Mouse (Mus musculus): Measurements from ENCODE around the gene Olfr957. TPM values are rescaled to one million over a fixed set of nuclear protein-coding genes. Genes with fewer than 3 reads are reported as not detected.

Gene Olfr957
- polyA plus RNA-seq, 1 experiment from 2014 or later, result not detected

Other genes with a start within 250 kb of the Olfr957 start
- gene Olfr945, start 239.0 kb downstream of the Olfr957 start, polyA plus RNA-seq (2015; fragmentation: Nextera tagmentation; extraction: Ambion mirVana), result not detected in 2 replicates
- not detected in 2 replicates for gene Olfr948, start 189.8 kb downstream of the Olfr957 start, polyA plus RNA-seq (2015; fragmentation: Nextera tagmentation; extraction: Ambion mirVana)
- not detected in 2 replicates for gene Olfr951, start 128.4 kb downstream of the Olfr957 start, polyA plus RNA-seq (2015; fragmentation: Nextera tagmentation; extraction: Ambion mirVana)
- not detected in 2 replicates for gene Olfr952, start 88.7 kb downstream of the Olfr957 start, polyA plus RNA-seq (2015; fragmentation: Nextera tagmentation; extraction: Ambion mirVana)
- not detected in 2 replicates for gene Olfr954, start 59.1 kb downstream of the Olfr957 start, polyA plus RNA-seq (2015; fragmentation: Nextera tagmentation; extraction: Ambion mirVana)
- not detected in 2 replicates for gene Olfr955, start 43.9 kb downstream of the Olfr957 start, polyA plus RNA-seq (2015; fragmentation: Nextera tagmentation; extraction: Ambion mirVana)
- gene Olfr44, start 21.8 kb downstream of the Olfr957 start, polyA plus RNA-seq (2015; fragmentation: Nextera tagmentation; extraction: Ambion mirVana), result not detected in 2 replicates
- not detected in 2 replicates for gene Olfr958, start 38.2 kb upstream of the Olfr957 start, polyA plus RNA-seq (2015; fragmentation: Nextera tagmentation; extraction: Ambion mirVana)
- gene Olfr959, start 59.8 kb upstream of the Olfr957 start, polyA plus RNA-seq (2015; fragmentation: Nextera tagmentation; extraction: Ambion mirVana), result not detected in 2 replicates
- 25.7 and 28.1 TPM in 2 replicates for gene AW551984, start 88.6 kb upstream of the Olfr957 start, polyA plus RNA-seq (2015; fragmentation: Nextera tagmentation; extraction: Ambion mirVana)
- gene Olfr148, start 94.8 kb upstream of the Olfr957 start, polyA plus RNA-seq (2015; fragmentation: Nextera tagmentation; extraction: Ambion mirVana), result not detected in 2 replicates
- gene Olfr960, start 105.6 kb upstream of the Olfr957 start, polyA plus RNA-seq (2015; fragmentation: Nextera tagmentation; extraction: Ambion mirVana), result not detected in 2 replicates
- not detected in 2 replicates for gene Olfr961, start 129.3 kb upstream of the Olfr957 start, polyA plus RNA-seq (2015; fragmentation: Nextera tagmentation; extraction: Ambion mirVana)
- not detected in 2 replicates for gene Olfr963, start 151.4 kb upstream of the Olfr957 start, polyA plus RNA-seq (2015; fragmentation: Nextera tagmentation; extraction: Ambion mirVana)
- gene Olfr149, start 191.3 kb upstream of the Olfr957 start, polyA plus RNA-seq (2015; fragmentation: Nextera tagmentation; extraction: Ambion mirVana), result not detected in 2 replicates
- gene Olfr965, start 195.5 kb upstream of the Olfr957 start, polyA plus RNA-seq (2015; fragmentation: Nextera tagmentation; extraction: Ambion mirVana), result not detected in 2 replicates
- not detected in 2 replicates for gene Olfr150, start 215.2 kb upstream of the Olfr957 start, polyA plus RNA-seq (2015; fragmentation: Nextera tagmentation; extraction: Ambion mirVana)
- gene Olfr967, start 230.4 kb upstream of the Olfr957 start, polyA plus RNA-seq (2015; fragmentation: Nextera tagmentation; extraction: Ambion mirVana), result not detected in 2 replicates